In the genomic region with DNA sequence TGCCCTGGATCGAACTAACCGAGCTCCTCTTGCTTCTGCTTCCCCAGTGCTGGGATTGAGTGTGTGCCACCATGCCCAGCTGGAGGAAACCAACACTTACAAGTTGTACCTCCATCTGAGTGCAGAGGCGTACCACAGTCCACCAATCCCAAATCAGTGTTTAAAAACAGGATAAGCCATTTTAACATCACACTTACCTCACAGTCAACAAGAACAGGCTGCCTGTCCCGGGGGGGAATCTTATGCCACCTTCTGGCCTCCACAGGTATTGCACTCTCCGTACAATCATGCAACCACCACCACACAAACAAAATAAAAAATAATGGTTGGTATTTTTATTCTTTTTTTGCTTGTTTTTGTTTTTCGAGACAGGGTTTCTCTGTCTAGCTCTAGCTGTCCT, we compare ENCODE assay signal across 8 mouse cellular contexts. TPM values are rescaled to one million over a fixed set of nuclear protein-coding genes. Genes with fewer than 3 reads are reported as not detected.
DNase-seq lines count a peak whose midpoint lies in the region; ATAC-seq lines count a peak whose summit lies in the region.

No protein-coding gene starts in this region.

- H3K9me3 ChIP-seq in midbrain, embryonic 16.5 days (replicated peaks; ENCODE audit: control insufficient read depth, low read length, poor library complexity, severe bottlenecking): no peaks in the 10 kb centered on the region

- ATAC-seq in midbrain, embryonic 16.5 days: no peak

- no peak overlapping the region for H3K4me3 ChIP-seq in midbrain, embryonic 16.5 days (ENCODE audit: low read depth, low read length)

- H3K4me1 ChIP-seq in midbrain, embryonic 16.5 days (ENCODE audit: control insufficient read depth, insufficient read depth, low read length): no peaks in the 10 kb centered on the region

- peaks cover 28% of the 10 kb centered on the region for H3K36me3 ChIP-seq in midbrain, embryonic 16.5 days (ENCODE audit: control insufficient read depth, insufficient read depth, low read length)

- no peak overlapping the region for H3K9ac ChIP-seq in midbrain, embryonic 16.5 days (ENCODE audit: low read depth, low read length)

- H3K27me3 ChIP-seq in midbrain, embryonic 16.5 days (ENCODE audit: control insufficient read depth, insufficient read depth, low read depth, low read length): no peaks in the 10 kb centered on the region

- 86% methylated on average over 6 of the region's 6 CpGs for WGBS in midbrain, embryonic 16.5 days

- DNase-seq in gastrocnemius, adult 18-20 months (ENCODE audit: low spot score): peak; percentile 36
- DNase-seq in gastrocnemius, adult 8-10 months (ENCODE audit: low spot score in 2 of 2): no peak
- peak; percentile 38 for DNase-seq in right cerebral cortex, postnatal 14 days
- no peak for DNase-seq in right cerebral cortex, adult 2 months (ENCODE audit: low spot score in 2 of 2)
- peak; percentile 29 for DNase-seq in c-Kit-negative CD71-positive TER-119-positive erythroid progenitor cells, embryonic 14.5 days (ENCODE audit: low read depth, low spot score)
- DNase-seq in induced T-regulatory cell, adult 2 months (ENCODE audit: low read depth): peak; percentile 67
- DNase-seq in naive thymus-derived CD4-positive, alpha-beta T cell, adult 2 months (ENCODE audit: low read depth): peak; percentile 60

- no peak overlapping the region for H3K27ac ChIP-seq in midbrain, embryonic 16.5 days (ENCODE audit: low read length)

- no peak overlapping the region for H3K4me2 ChIP-seq in midbrain, embryonic 16.5 days (ENCODE audit: low read length)

RNA-seq across cellular contexts. Expression of a gene that starts 50.0 kb away (rescaled TPM):
- 100 to 1,000 TPM; 148 to 171 TPM for total RNA-seq in gastrocnemius, adult 18-20 months (2021)
- 100 to 1,000 TPM; 152 to 162 (median 156) TPM for total RNA-seq in gastrocnemius, adult 8-10 months (2022)
- polyA plus RNA-seq in midbrain, embryonic 16.5 days (2015; fragmentation: Nextera tagmentation; extraction: Ambion mirVana): 32.0 and 33.2 TPM in 2 replicates

RNA-seq across cellular contexts. Expression of a gene that starts 50.9 kb away (rescaled TPM):
- total RNA-seq in gastrocnemius, adult 18-20 months (2021): 10 to 100 TPM; 59.6 to 61.8 TPM
- total RNA-seq in gastrocnemius, adult 8-10 months (2022): 10 to 100 TPM; 59.5 to 66.4 (median 62.1) TPM
- polyA plus RNA-seq in midbrain, embryonic 16.5 days (2015; fragmentation: Nextera tagmentation; extraction: Ambion mirVana): 55.0 and 55.7 TPM in 2 replicates

Comparison
In these comparisons a context has a peak if more than half of its experiments do, and no peak if none do; other contexts are left out.
1. DNase-seq: peak in gastrocnemius, adult 18-20 months (single experiment), right cerebral cortex, postnatal 14 days (single experiment), c-Kit-negative CD71-positive TER-119-positive erythroid progenitor cells, embryonic 14.5 days (single experiment), induced T-regulatory cell, adult 2 months (single experiment) and naive thymus-derived CD4-positive, alpha-beta T cell, adult 2 months (single experiment); none in gastrocnemius, adult 8-10 months (0 of 2) and right cerebral cortex, adult 2 months (0 of 2).